Mouse (Mus musculus): ENCODE results near the gene Fam47e.

Gene Fam47e

DNA sequence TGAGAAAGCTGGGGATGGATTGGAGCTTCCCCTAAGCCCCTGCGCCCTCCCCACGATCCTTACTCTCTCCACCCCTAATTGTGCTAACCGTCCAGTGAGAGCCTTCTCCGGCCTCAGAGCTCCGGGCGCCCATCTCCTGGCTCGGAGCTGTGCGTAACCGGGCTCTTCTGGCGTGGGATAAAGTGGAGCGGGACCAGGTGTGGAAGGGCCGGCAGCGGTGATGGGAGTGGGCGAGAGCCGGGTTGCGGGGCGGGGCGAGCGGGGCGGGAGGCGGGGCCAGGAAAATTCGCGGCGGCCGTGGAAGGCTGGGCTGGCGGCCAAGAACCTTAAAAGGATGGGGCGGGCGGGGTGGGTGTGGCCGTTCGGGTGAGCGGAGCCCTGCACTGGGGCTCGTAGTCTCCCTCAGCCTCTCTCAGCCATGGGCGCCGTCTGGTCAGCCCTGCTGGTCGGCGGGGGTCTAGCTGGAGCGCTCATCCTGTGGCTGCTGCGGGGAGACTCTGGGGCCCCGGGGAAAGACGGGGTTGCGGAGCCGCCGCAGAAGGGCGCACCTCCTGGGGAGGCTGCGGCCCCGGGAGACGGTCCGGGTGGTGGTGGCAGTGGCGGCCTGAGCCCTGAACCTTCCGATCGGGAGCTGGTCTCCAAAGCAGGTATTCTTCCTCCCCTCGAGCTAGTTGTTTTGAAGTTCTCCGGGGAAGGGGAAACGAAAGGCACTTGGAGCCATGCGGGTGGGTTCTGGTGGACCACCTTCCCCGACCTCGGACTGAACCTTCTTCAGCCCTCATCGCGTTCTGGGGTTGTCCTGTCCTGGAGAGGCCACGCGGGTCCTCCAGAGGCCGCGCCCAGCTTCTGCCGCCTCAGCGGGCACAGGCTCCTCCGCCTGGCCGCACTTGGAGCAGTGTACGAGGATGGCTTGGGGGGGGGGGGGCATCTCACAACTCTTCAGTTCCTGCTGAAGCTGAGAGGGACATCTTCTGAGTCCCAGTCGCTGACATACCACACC, 48.1 kb downstream of the Fam47e start, which contains the start of gene Stbd1:
Gene Stbd1, plus strand, starts transcription at position 351 of the 1,000 bp plus-strand sequence.
- DNase-seq (ENCODE audit: low spot score), result peak; percentile 73

DNA sequence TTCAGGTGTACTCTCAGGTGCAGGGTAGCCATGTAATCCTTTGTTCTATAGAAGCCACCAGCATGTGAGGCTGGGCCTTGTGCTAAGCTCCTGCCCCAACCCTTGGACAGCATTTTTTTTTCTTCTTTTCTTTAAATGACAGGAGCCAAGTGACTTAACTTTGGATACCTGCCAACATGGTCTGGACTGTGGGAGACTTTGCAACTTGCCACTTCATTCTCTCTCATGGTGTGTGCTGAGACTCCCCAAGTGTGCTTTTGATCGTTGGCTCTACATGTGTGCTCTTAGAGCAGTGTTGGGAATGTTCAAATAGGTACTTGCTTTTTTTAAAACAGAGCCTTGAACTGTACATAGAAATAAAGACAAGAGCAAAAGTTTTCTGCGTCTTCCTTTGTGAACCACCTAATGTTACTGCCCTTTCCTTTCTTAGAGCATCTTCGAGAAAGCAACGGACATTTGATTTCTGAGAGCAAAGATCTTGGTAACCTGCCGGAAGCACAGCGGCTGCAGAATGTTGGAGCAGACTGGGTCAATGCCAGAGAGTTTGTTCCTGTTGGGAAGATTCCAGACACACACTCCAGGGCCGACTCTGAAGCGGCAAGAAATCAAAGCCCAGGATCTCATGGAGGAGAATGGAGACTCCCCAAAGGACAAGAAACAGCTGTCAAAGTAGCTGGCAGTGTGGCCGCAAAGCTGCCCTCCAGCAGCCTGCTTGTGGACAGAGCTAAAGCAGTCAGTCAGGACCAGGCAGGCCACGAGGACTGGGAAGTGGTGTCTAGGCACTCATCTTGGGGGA, 49.8 kb downstream of the Fam47e start:
- peak; percentile 30 for DNase-seq (ENCODE audit: low spot score)

DNA sequence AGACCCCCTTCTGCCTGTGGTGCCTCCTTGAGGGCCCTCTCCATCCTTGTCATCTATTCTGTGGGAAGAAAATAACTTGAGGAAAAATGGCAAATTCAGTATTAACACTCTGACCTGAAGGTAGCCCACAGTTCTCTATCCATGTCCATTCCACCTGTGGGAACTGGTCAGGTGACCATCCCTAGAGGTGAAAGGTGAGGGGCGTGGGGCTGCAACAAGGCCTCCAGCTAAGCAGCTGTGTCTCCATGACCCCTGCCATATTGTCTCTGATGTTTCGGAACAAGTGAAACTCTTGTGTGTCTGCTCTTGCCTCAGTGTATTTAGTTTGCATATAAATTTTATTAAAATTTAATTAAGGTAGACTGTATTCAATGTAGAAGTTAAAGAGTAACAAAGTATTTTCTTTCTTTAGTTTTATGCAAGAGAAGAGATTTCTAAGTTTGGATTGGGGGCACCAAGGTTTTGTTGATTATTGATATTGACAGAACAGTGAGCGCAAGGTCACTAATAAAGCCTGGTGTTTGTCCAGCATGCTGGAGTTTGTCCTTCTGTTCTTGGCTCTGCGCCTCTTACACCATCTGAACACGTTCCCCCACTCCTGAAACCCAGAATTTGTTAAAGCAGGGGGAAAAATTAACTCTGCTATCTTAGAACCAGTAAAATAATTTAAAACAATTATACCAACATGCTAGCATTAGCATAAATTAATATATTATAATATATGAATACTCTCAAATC, 52.8 kb downstream of the Fam47e start:
- DNase-seq (ENCODE audit: low spot score), result no peak

DNA sequence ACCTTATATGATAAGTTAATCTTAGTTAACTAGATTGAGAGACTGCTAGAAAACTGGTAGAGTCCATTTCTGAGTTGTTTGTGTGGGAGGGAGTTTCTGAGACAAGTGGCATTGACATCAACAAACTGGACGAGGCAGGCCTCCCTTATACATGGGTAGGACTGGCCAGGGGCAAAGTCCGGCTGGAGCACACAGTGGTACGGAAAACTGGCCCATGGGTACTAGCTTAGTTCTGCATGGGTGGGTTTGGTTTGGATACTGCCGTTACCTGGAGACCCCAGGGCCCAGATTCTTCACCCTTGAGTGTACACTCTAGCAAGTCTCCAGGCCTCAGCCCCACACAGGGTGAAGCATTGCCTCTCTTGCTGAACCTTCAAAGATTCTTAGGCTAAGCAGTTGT, 57.9 kb downstream of the Fam47e start:
- DNase-seq (ENCODE audit: low spot score), result no peak

DNA sequence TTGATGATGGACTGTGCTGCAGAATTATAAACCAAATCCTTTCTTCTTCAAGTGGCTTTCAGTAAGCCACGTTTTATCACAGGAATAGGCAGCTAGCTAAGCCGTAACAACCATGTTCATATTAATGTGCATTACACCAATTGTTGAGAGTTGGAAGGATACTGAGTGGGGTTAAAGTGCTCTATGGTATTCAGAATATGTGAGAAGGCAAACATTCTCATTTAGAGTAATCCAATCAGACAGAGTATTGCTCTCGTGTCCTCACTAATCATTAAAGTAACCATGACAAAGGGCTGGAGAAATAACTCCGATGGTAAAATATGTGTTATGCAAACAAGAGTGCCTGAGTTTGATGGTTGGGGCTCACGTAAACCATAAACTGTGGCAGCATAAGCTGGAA, 67.0 kb downstream of the Fam47e start:
- no peak for DNase-seq (ENCODE audit: low spot score)

DNA sequence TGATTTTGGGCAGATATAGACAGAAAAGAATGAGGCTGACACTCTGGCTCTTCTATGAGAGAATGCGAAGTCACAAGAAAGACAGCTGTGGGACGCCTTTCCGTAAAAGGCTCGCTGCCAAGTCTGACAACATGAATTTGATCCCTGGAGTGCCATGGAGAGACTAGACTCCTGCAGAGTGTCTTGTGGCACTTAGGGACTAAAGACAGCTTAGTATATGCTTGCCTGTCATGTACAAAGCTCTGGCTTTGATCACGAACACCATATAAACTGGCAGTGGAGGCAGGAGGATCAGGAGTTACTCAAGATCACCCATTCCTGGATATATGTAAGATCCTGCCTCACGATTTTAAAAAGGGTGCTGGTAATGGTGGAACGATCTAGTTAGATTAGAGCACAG, 73.0 kb downstream of the Fam47e start:
- DNase-seq (ENCODE audit: low spot score), result no peak

DNA sequence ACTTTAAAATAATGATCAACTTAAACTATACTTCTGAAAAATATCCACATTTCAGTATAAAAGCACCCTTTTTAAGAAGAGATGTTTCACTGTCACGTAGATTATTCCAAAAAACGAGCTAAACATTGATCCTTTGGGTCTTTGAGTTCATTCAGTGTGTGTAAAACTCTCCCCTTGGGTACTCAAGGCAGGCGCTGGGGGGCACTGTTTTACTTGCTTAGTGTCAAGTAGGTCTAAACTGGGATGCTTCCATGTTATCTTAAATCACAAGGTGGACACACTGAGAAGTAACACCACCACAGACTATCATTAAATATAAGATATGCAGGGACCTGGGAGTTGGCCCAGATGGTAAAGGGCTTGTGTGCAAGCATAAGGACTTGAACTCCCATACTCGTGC, 78.7 kb downstream of the Fam47e start:
- no peak for DNase-seq (ENCODE audit: low spot score)

DNA sequence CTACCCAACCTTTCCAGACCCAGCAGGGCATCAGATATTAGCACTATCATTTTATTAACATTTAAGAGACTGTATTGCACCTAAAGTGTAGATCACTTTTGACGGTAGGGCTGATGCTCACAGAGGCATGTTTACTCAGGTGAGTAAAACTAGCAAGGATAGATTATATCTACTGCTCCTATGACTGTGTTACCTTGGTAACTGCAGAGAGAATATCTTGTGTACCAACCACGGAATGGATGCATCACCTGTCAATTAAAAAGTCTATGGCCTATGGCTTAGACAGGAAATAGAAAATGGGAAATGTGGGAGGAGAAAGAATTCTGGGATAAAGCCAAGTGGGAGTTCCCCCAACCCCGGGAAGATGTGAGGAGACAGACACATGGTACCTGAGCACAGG, 80.0 kb downstream of the Fam47e start:
- DNase-seq (ENCODE audit: low spot score), result no peak

DNA sequence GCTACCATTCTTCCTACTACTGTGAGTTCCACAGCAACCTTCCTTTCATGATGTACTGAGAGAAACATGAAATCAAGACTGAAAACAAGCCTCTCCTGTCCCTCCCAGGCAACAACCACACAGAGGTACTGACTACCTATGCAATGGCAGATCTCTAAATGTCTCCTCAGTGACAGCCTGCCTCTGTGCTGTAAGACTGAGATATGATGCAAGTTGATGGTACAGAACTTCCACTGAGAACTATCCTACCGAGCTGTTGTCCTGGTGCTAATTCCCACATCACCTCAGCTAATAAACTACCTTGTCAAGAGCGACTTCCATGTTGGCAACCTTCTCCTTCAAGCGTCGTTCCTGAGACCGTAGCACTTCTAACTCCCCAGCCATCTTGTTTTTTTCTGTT, 81.0 kb downstream of the Fam47e start:
- DNase-seq (ENCODE audit: low spot score), result no peak

DNA sequence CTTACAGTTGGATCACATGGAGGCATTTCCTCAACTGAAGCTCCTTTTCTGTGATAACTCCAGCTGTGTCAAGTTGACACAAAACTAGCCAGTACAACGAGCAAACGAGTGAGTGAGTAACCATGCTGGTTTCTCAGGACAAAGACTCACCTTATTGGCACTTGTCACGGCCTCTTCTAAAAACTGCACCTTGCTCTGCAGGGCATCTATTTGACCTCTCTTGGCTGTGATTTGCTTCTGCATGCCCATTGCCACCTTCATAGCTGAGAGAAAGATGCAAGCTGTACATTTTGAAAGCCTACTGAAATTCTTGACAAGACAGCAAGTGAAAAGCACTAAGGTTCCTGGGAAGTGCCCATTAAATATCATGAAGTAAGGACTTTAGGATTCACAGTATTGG, 86.0 kb downstream of the Fam47e start:
- DNase-seq (ENCODE audit: low spot score), result no peak
